Comparison of ENCODE assay signal across 7 mouse cellular contexts in the genomic region with DNA sequence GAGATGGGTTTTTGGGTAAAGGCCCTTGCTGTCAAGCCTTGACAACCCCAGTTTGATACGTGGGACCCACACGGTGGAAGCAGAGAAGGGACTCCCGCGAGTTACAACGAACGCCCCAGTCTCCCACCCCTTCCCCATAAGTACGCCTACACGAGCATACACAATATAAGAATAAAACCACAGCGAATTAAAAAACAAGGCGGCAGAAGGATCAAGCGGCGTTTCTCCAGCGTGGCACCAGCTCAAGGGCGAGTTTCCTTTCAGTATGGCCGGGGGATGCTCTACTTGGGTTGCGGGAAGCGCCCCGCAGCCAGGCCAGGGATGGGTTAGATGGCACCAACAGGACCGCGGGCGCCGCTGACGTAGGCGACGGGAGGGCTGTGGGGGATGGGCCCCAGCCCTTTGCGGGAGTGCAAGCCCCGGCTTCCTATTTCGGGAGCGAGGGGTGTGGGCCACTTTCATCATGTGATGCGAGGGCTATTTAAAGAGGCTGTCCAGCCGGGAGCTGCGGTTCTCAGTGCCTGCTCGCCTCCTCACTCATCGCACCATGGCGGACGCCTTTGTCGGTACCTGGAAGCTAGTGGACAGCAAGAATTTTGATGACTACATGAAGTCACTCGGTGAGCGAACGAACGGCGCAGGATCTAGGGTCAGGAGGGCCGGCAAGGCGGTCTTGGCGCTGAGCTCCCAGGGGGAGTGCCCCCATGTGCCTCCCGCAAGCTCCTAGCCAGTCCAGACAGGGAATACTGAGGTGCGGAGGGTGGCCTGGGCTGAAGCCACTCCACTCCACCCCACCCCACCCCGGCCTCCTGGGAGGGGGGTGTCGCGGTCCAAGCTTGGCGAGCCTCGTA. TPM values are rescaled to one million over a fixed set of nuclear protein-coding genes. Genes with fewer than 3 reads are reported as not detected.
A peak's percentile ranks its signal among the peaks of the same experiment; 100 is the strongest.
DNase-seq lines count a peak whose midpoint lies in the region; ATAC-seq and TF ChIP-seq lines count a peak whose summit lies in the region.

Fabp3 (plus strand) TSS at position 365 of the 851 bp plus-strand sequence.
Gm10570 (minus strand) TSS at position 444 of the 851 bp plus-strand sequence.

- H3K4me1 ChIP-seq in hindbrain, postnatal 0 days (ENCODE audit: insufficient read depth, low read length), result peaks cover 14% of the 10 kb centered on the region; the same call in 1 of the 2 replicates
- peaks cover 25% of the 10 kb centered on the region for H3K4me1 ChIP-seq in megakaryocyte, embryonic 14.5 days
- peaks cover 15% of the 10 kb centered on the region for H3K4me1 ChIP-seq in small intestine, adult 2 months (ENCODE audit: control insufficient read depth, insufficient read depth, insufficient read length, low read length)

- peak; percentile 29 for ATAC-seq in common myeloid progenitor, adult 5-6 weeks (replicated peaks; ENCODE audit: low read depth, poor library complexity, severe bottlenecking)
- peak; percentile 86 for ATAC-seq in hindbrain, postnatal 0 days

- no peaks in the 10 kb centered on the region for H3K9me3 ChIP-seq in hindbrain, postnatal 0 days (ENCODE audit: low read length)
- H3K9me3 ChIP-seq in megakaryocyte, embryonic 14.5 days, result peaks cover 3% of the 10 kb centered on the region; the same call in 1 of the 2 replicates

- H3K4me2 ChIP-seq in hindbrain, postnatal 0 days (ENCODE audit: low read depth, low read length), result peak within 1 kb of the TSS; percentile 93

- H3K36me3 ChIP-seq in hindbrain, postnatal 0 days (ENCODE audit: insufficient read depth, low read length), result no peaks in the 10 kb centered on the region
- H3K36me3 ChIP-seq in megakaryocyte, embryonic 14.5 days (replicated peaks; ENCODE audit: low read length), result peaks cover 5% of the 10 kb centered on the region
- no peaks in the 10 kb centered on the region for H3K36me3 ChIP-seq in small intestine, adult 2 months (ENCODE audit: control insufficient read depth, insufficient read depth, low read length)

- peak within 1 kb of the TSS; percentile 56 for H3K4me3 ChIP-seq in hindbrain, postnatal 0 days (ENCODE audit: low read length)
- H3K4me3 ChIP-seq in megakaryocyte, embryonic 14.5 days (replicated peaks), result peak within 1 kb of the TSS; percentile 91
- peak within 1 kb of the TSS; percentile 66 for H3K4me3 ChIP-seq in small intestine, adult 2 months (ENCODE audit: low read depth, low read length)

- H3K27ac ChIP-seq in hindbrain, postnatal 0 days, result peak within 1 kb of the TSS; percentile 83
- H3K27ac ChIP-seq in small intestine, adult 2 months (ENCODE audit: insufficient read depth, low read depth, low read length), result peak within 1 kb of the TSS; percentile 8; the same call in 1 of the 2 replicates

- under 1% methylated on average over 52 of the region's 52 CpGs for WGBS in hindbrain, postnatal 0 days
- 3% methylated on average over 52 of the region's 52 CpGs for WGBS in small intestine, adult 2 months

- H3K27me3 ChIP-seq in hindbrain, postnatal 0 days (ENCODE audit: insufficient read depth, low read length), result no peaks in the 10 kb centered on the region
- H3K27me3 ChIP-seq in megakaryocyte, embryonic 14.5 days (replicated peaks), result peaks cover 84% of the 10 kb centered on the region
- peaks cover 16% of the 10 kb centered on the region for H3K27me3 ChIP-seq in small intestine, adult 2 months (ENCODE audit: control insufficient read depth, insufficient read depth, low read length)

- H3K9ac ChIP-seq in hindbrain, postnatal 0 days (replicated peaks; ENCODE audit: low read length), result peak within 1 kb of the TSS; percentile 67

- peak; percentile 93 for DNase-seq in brain, adult 2 months (ENCODE audit: low read depth, low spot score)
- peak; percentile 59 to 76 for DNase-seq in gastrocnemius, adult 8-10 months (ENCODE audit: low spot score in 2 of 2)
- peak; percentile 85 for DNase-seq in hindbrain, postnatal 0 days (ENCODE audit: low spot score)
- DNase-seq in left cerebral cortex, adult 8-10 months (ENCODE audit: low spot score in 2 of 2), result peak; percentile 63 to 84

- TF ChIP-seq POLR2A in small intestine, adult 2 months (IDR thresholded peaks at IDR 0.05; ENCODE audit: low read depth, low read length), result no peak

- no peak for TF ChIP-seq CTCF in hindbrain, postnatal 0 days (IDR thresholded peaks at IDR 0.05; ENCODE audit: low read depth)
- no peak for TF ChIP-seq CTCF in small intestine, adult 2 months (IDR thresholded peaks at IDR 0.05; ENCODE audit: extremely low read depth, insufficient read length, insufficient replicate concordance, low read depth, low read length)

RNA-seq across cellular contexts. Expression of gene Fabp3, which starts in this region (rescaled TPM):
- total RNA-seq in common myeloid progenitor, adult 5-6 weeks (2017), result not detected in 2 replicates
- 1,000 to 10,000 TPM in 1 of 4 experiments, 100 to 1,000 TPM in 3; 564 to 1,027 (median 619) TPM for total RNA-seq in gastrocnemius, adult 8-10 months (2022)
- 122 and 131 TPM in 2 replicates for total RNA-seq in hindbrain, postnatal 0 days (2014; rRNA removed)
- 392 and 410 TPM in 2 replicates for polyA plus RNA-seq in hindbrain, postnatal 0 days (2015; fragmentation: Nextera tagmentation; extraction: Ambion mirVana)
- total RNA-seq in left cerebral cortex, adult 8-10 months (2022), result 100 to 1,000 TPM; 131 to 144 (median 138) TPM
- polyA plus RNA-seq in megakaryocyte, embryonic 14.5 days (2012; ENCODE audit: insufficient read depth, low replicate concordance), result 0.88 TPM in 1 of 2 replicates, not detected in the other
- 0.71 and 0.72 TPM in 2 replicates for polyA plus RNA-seq in small intestine, adult 2 months (2012; rRNA removed)

RNA-seq across cellular contexts. Expression of gene Gm10570, which starts in this region (rescaled TPM):
- total RNA-seq in common myeloid progenitor, adult 5-6 weeks (2017), result not detected in 2 replicates
- under 1 TPM in 1 of 4 experiments, not detected in 3; 0.92 TPM for total RNA-seq in gastrocnemius, adult 8-10 months (2022)
- 4.5 and 6.8 TPM in 2 replicates for total RNA-seq in hindbrain, postnatal 0 days (2014; rRNA removed)
- 1.3 and 1.7 TPM in 2 replicates for polyA plus RNA-seq in hindbrain, postnatal 0 days (2015; fragmentation: Nextera tagmentation; extraction: Ambion mirVana)
- total RNA-seq in left cerebral cortex, adult 8-10 months (2022), result 1 to 10 TPM in 3 of 4 experiments, not detected in 1; 1.7 to 2.5 (median 2.2) TPM
- polyA plus RNA-seq in megakaryocyte, embryonic 14.5 days (2012; ENCODE audit: insufficient read depth, low replicate concordance), result 1.5 TPM in 1 of 2 replicates, not detected in the other
- polyA plus RNA-seq in small intestine, adult 2 months (2012; rRNA removed), result 0.27 TPM in 1 of 2 replicates, not detected in the other

Comparison
In these comparisons a context has a peak if more than half of its experiments do, and no peak if none do; other contexts are left out.
1. Peak in every context shown above with its lines: DNase-seq, ATAC-seq, H3K4me3 ChIP-seq and H3K27ac ChIP-seq.
2. RNA of gene Fabp3 (total RNA-seq): 564 to 1,027 TPM in gastrocnemius, adult 8-10 months, 131 to 144 TPM in left cerebral cortex, adult 8-10 months and 122 to 131 TPM in hindbrain, postnatal 0 days; not detected in common myeloid progenitor, adult 5-6 weeks; every median in the first group is over 100 times any median in the second.
3. RNA of gene Fabp3 (polyA plus RNA-seq): 392 to 410 TPM in hindbrain, postnatal 0 days; 0.88 TPM in megakaryocyte, embryonic 14.5 days and 0.71 to 0.72 TPM in small intestine, adult 2 months; every median in the first group is over 100 times any median in the second.
4. Peak in ATAC-seq in common myeloid progenitor, adult 5-6 weeks; RNA of the genes that start here not detected or under 1 TPM.